14 mouse cellular contexts compared by ENCODE assay signal in genomic region chr5:116494377-116494776, GRCm38 (mm10).
"Had no signal": no experiment of that assay in that cellular context is flagged by ENCODE, and none has a peak within 500 bp of the region (broad histone marks: within the 10 kb centered on the region; RNA-seq: fewer than 3 reads in every experiment).

No protein-coding gene starts in this region.

- H3K4me3 ChIP-seq: limb, embryonic 12.5 days; liver, embryonic 13.5 days; lung, embryonic 15.5 days; midbrain, embryonic 13.5 days; stomach, embryonic 15.5 days had no signal

- ATAC-seq: liver, postnatal 0 days; midbrain, embryonic 13.5 days had no signal

- H3K4me2 ChIP-seq: limb, embryonic 12.5 days; liver, embryonic 13.5 days; lung, embryonic 15.5 days; midbrain, embryonic 13.5 days; stomach, embryonic 15.5 days had no signal

- H3K9me3 ChIP-seq: limb, embryonic 12.5 days; liver, embryonic 13.5 days; lung, embryonic 15.5 days; midbrain, embryonic 13.5 days; stomach, embryonic 15.5 days had no signal

- H3K27me3 ChIP-seq: limb, embryonic 12.5 days; liver, embryonic 13.5 days; lung, embryonic 15.5 days; midbrain, embryonic 13.5 days; stomach, embryonic 15.5 days had no signal

- H3K9ac ChIP-seq: limb, embryonic 12.5 days; liver, embryonic 13.5 days; liver, postnatal 0 days; lung, embryonic 15.5 days; midbrain, embryonic 13.5 days; stomach, embryonic 15.5 days had no signal

- H3K36me3 ChIP-seq: limb, embryonic 12.5 days; liver, embryonic 13.5 days; lung, embryonic 15.5 days; midbrain, embryonic 13.5 days; stomach, embryonic 15.5 days had no signal

- H3K4me1 ChIP-seq: liver, embryonic 13.5 days; lung, embryonic 15.5 days; stomach, embryonic 15.5 days had no signal

- DNase-seq: kidney, adult 9 months; kidney, postnatal 36 days; liver; liver, embryonic 13.5 days; liver, postnatal 0 days; lung, postnatal 14 days; right cerebral cortex, postnatal 14 days; thymus, adult 2 months; thymus, postnatal 25 days had no signal

- H3K27ac ChIP-seq: kidney, postnatal 0 days; limb, embryonic 12.5 days; liver, embryonic 13.5 days; lung, embryonic 15.5 days; midbrain, embryonic 13.5 days; stomach, embryonic 15.5 days had no signal
